Comparison of ENCODE assay signal across 8 mouse cellular contexts in the genomic region with DNA sequence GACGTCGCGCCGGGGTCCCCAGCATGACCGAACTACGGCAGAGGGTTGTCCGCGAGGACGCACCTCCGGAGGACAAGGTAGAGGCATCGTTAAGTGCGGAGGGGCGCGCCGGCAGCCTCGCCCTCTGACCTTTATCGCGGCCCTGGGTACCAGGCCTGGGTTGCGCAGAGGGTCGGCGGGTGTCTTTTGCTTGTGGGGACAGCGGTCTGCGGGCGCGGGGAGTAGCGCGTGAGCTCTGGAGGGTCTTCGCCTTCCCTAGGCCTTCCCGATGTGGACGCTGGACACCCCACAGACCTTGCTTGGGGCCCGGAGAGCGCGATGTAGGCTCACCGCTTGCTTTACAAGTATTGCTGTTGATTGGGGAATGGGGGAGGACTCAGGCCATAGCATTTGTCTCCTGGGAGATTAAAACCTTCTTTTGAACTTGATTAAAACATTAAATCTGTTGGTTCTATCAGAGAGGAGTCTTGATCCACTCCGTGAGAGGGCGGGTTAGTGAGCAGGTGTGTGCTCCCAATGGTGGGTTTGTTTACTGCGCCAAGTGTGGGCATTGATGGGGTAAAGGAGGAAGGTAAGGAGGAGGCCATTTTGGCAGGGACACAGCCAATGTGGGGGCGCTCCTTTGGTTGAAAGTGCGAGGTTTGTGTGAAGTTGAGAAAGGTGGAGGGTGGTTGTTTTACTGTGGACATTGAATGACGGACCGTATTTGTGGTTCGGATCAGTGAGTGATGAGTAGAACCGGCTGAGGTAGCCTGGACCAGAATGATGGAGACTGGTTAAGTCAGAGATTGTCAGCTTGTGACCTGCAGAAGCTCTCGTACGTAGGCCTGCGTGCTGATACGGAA. TPM values are rescaled to one million over a fixed set of nuclear protein-coding genes. Genes with fewer than 3 reads are reported as not detected.
DNase-seq lines count a peak whose midpoint lies in the region; ATAC-seq and TF ChIP-seq lines count a peak whose summit lies in the region.

No protein-coding gene starts in this region.

- peaks cover 13% of the 10 kb centered on the region for H3K4me1 ChIP-seq in forebrain, embryonic 12.5 days
- H3K4me1 ChIP-seq in spleen, adult 2 months (ENCODE audit: control insufficient read depth, insufficient read depth, insufficient read length): peaks cover 14% of the 10 kb centered on the region

- no peak for TF ChIP-seq POLR2A in spleen, adult 2 months (IDR thresholded peaks at IDR 0.05; ENCODE audit: low read depth, low read length)

- no peaks in the 10 kb centered on the region for H3K36me3 ChIP-seq in forebrain, embryonic 12.5 days (replicated peaks)
- H3K36me3 ChIP-seq in spleen, adult 2 months (ENCODE audit: control insufficient read depth, insufficient read depth, low read length): no peaks in the 10 kb centered on the region

- TF ChIP-seq CTCF in spleen, adult 2 months (IDR thresholded peaks at IDR 0.05; ENCODE audit: extremely low read depth, insufficient read depth, insufficient read length, insufficient replicate concordance): no peak

- intact Hi-C loops in left cerebral cortex, postnatal 14 days (cut with DNase I): no loop called here

- peak overlapping the region; percentile 80 for H3K9ac ChIP-seq in forebrain, embryonic 12.5 days

- peak; percentile 19 to 28 for DNase-seq in left cerebral cortex, postnatal 14 days (ENCODE audit: low spot score in 2 of 2)
- no peak for DNase-seq in left cerebral cortex, adult 8-10 months (ENCODE audit: low spot score in 2 of 2)
- DNase-seq in brain, adult 2 months (ENCODE audit: low read depth, low spot score): peak; percentile 70
- peak; percentile 42 for DNase-seq in kidney, adult 9 months
- peak; percentile 29 to 59 for DNase-seq in spleen, adult 2 months (ENCODE audit: low read depth in 1 of 2, low spot score in 2 of 2)
- no peak for DNase-seq in ovary, postnatal 14 days (ENCODE audit: low spot score)

- under 1% methylated on average over 47 of the region's 47 CpGs for WGBS in forebrain, embryonic 12.5 days
- WGBS in spleen, adult 2 months: 1% methylated on average over 47 of the region's 47 CpGs

- H3K4me2 ChIP-seq in forebrain, embryonic 12.5 days: peak overlapping the region; percentile 65

- no peaks in the 10 kb centered on the region for H3K27me3 ChIP-seq in forebrain, embryonic 12.5 days
- H3K27me3 ChIP-seq in spleen, adult 2 months (ENCODE audit: control insufficient read depth, insufficient read depth, low read length): no peaks in the 10 kb centered on the region

- peak overlapping the region; percentile 82 for H3K27ac ChIP-seq in forebrain, embryonic 12.5 days
- H3K27ac ChIP-seq in spleen, adult 2 months (ENCODE audit: insufficient read depth, low read length): peak overlapping the region; percentile 84

- ATAC-seq in forebrain, embryonic 12.5 days (ENCODE audit: low FRiP score): peak; percentile 69; the same call in 1 of the 2 replicates
- peak; percentile 14; the same call in 1 of the 2 replicates for ATAC-seq in megakaryocyte, adult 5-6 weeks (ENCODE audit: poor library complexity, severe bottlenecking)

- no peaks in the 10 kb centered on the region for H3K9me3 ChIP-seq in forebrain, embryonic 12.5 days

- peak overlapping the region; percentile 69 for H3K4me3 ChIP-seq in forebrain, embryonic 12.5 days (replicated peaks)
- H3K4me3 ChIP-seq in spleen, adult 2 months (ENCODE audit: extremely low read depth, insufficient read depth, insufficient read length): peak overlapping the region; percentile 87

RNA-seq across cellular contexts. Expression of a gene that starts 0.7 kb away (rescaled TPM):
- total RNA-seq in left cerebral cortex, postnatal 14 days (2021): 100 to 1,000 TPM; 192 to 212 TPM
- total RNA-seq in left cerebral cortex, adult 8-10 months (2022): 100 to 1,000 TPM; 257 to 277 (median 265) TPM
- 36.4 and 37.8 TPM in 2 replicates for polyA plus RNA-seq in forebrain, embryonic 12.5 days (2016; fragmentation: Nextera tagmentation; extraction: Ambion mirVana)
- total RNA-seq in megakaryocyte, adult 5-6 weeks (2015): 17.9 and 32.0 TPM in 2 replicates
- 24.4 and 26.3 TPM in 2 replicates for total RNA-seq in megakaryocyte, adult 5-6 weeks (2017)
- polyA plus RNA-seq in spleen, adult 2 months (2012; rRNA removed): 34.8 and 39.1 TPM in 2 replicates

RNA-seq across cellular contexts. Expression of a gene that starts 10.5 kb away (rescaled TPM):
- 10 to 100 TPM; 52.1 to 54.7 TPM for total RNA-seq in left cerebral cortex, postnatal 14 days (2021)
- 10 to 100 TPM; 51.4 to 59.2 (median 53.9) TPM for total RNA-seq in left cerebral cortex, adult 8-10 months (2022)
- polyA plus RNA-seq in forebrain, embryonic 12.5 days (2016; fragmentation: Nextera tagmentation; extraction: Ambion mirVana): 322 and 337 TPM in 2 replicates
- total RNA-seq in megakaryocyte, adult 5-6 weeks (2015): 619 and 646 TPM in 2 replicates
- 482 and 494 TPM in 2 replicates for total RNA-seq in megakaryocyte, adult 5-6 weeks (2017)
- 81.7 and 121 TPM in 2 replicates for polyA plus RNA-seq in spleen, adult 2 months (2012; rRNA removed)

RNA-seq across cellular contexts. Expression of a gene that starts 16.0 kb away (rescaled TPM):
- 10 to 100 TPM; 28.0 to 30.2 TPM for total RNA-seq in left cerebral cortex, postnatal 14 days (2021)
- total RNA-seq in left cerebral cortex, adult 8-10 months (2022): 10 to 100 TPM; 34.0 to 37.1 (median 36.4) TPM
- polyA plus RNA-seq in forebrain, embryonic 12.5 days (2016; fragmentation: Nextera tagmentation; extraction: Ambion mirVana): 44.6 and 51.1 TPM in 2 replicates
- 44.3 and 52.5 TPM in 2 replicates for total RNA-seq in megakaryocyte, adult 5-6 weeks (2015)
- 18.4 and 18.8 TPM in 2 replicates for total RNA-seq in megakaryocyte, adult 5-6 weeks (2017)
- 40.7 and 154 TPM in 2 replicates for polyA plus RNA-seq in spleen, adult 2 months (2012; rRNA removed)

Comparison
In these comparisons a context has a peak if more than half of its experiments do, and no peak if none do; other contexts are left out.
1. DNase-seq: peak in left cerebral cortex, postnatal 14 days (2 of 2), brain, adult 2 months (single experiment), kidney, adult 9 months (single experiment) and spleen, adult 2 months (2 of 2); none in left cerebral cortex, adult 8-10 months (0 of 2) and ovary, postnatal 14 days (single experiment).
2. RNA of a gene that starts 0.7 kb away (total RNA-seq): 257 to 277 TPM in left cerebral cortex, adult 8-10 months and 192 to 212 TPM in left cerebral cortex, postnatal 14 days; 17.9 to 32.0 TPM in megakaryocyte, adult 5-6 weeks; every median in the first group is over 4 times any median in the second.
3. RNA of a gene that starts 10.5 kb away (total RNA-seq): 482 to 646 TPM in megakaryocyte, adult 5-6 weeks; 52.1 to 54.7 TPM in left cerebral cortex, postnatal 14 days and 51.4 to 59.2 TPM in left cerebral cortex, adult 8-10 months; every median in the first group is over 4 times any median in the second.